Mouse (Mus musculus) layer of hippocampus, postnatal 10 days (tissue): Measurements from ENCODE around the gene Cped1. TPM values are rescaled to one million over a fixed set of nuclear protein-coding genes. Genes with fewer than 3 reads are reported as not detected.
"Not testable (repeated sequence)": the region's sequence is repeated elsewhere in the genome, so short reads cannot be mapped to it uniquely, and the experiment has no call there.

Source experiments
- DNase-seq, 2 experiments: peaks; one replicate each; pipeline ENCODE4 v3.0.0; 2021; ENCODE audit warnings: low spot score in 2 of 2
- total RNA-seq, 2 experiments: library from RNA; stranded (reverse); gene quantifications; 2 replicates each; pipeline ENCODE4 v1.2.3; 2021

Cped1 gene
- total RNA-seq, 2 experiments from 2014 or later, result 2.0 to 2.1 TPM

- DNase-seq, result no peak
Measured at GRCm38 (mm10) chr6:22074232-22075083, 88.7 kb downstream of the Cped1 start.

- DNase-seq, result no peak
Measured at GRCm38 (mm10) chr6:22078686-22079264, 93.1 kb downstream of the Cped1 start.

GRCm38 (mm10) chr6:22086056-22086455, 100.3 kb downstream of the Cped1 start:
- no peak for DNase-seq

- DNase-seq, result peak; percentile 59 to 67
Measured at GRCm38 (mm10) chr6:22088346-22089064, 102.8 kb downstream of the Cped1 start.

GRCm38 (mm10) chr6:22091773-22092172, 106.1 kb downstream of the Cped1 start:
- no peak for DNase-seq

GRCm38 (mm10) chr6:22093792-22094191, 108.1 kb downstream of the Cped1 start:
- DNase-seq, result no peak

GRCm38 (mm10) chr6:22097709-22098108, 112.0 kb downstream of the Cped1 start:
- DNase-seq, result peak; percentile 61 to 64

- no peak for DNase-seq
Measured at GRCm38 (mm10) chr6:22099832-22100231, 114.1 kb downstream of the Cped1 start.

GRCm38 (mm10) chr6:22101939-22102338, 116.2 kb downstream of the Cped1 start:
- no peak for DNase-seq

- DNase-seq, result no peak
Measured at GRCm38 (mm10) chr6:22102752-22103151, 117.0 kb downstream of the Cped1 start.

GRCm38 (mm10) chr6:22103713-22104112, 118.0 kb downstream of the Cped1 start:
- DNase-seq, result no peak

- DNase-seq, result no peak
Measured at GRCm38 (mm10) chr6:22104211-22104610, 118.5 kb downstream of the Cped1 start.

- DNase-seq, result no peak
Measured at GRCm38 (mm10) chr6:22114079-22114478, 128.4 kb downstream of the Cped1 start.

GRCm38 (mm10) chr6:22116679-22117078, 131.0 kb downstream of the Cped1 start:
- DNase-seq, result no peak

- DNase-seq, result peak; percentile 39 to 55
Measured at GRCm38 (mm10) chr6:22122080-22122479, 136.4 kb downstream of the Cped1 start.

- no peak for DNase-seq
Measured at GRCm38 (mm10) chr6:22122693-22123092, 137.0 kb downstream of the Cped1 start.

- no peak for DNase-seq
Measured at GRCm38 (mm10) chr6:22123332-22123731, 137.6 kb downstream of the Cped1 start.

GRCm38 (mm10) chr6:22124575-22125330, 139.0 kb downstream of the Cped1 start:
- not testable (repeated sequence) for DNase-seq

- no peak for DNase-seq
Measured at GRCm38 (mm10) chr6:22135038-22135631, 149.4 kb downstream of the Cped1 start.

- no peak for DNase-seq
Measured at GRCm38 (mm10) chr6:22136805-22137204, 151.1 kb downstream of the Cped1 start.

GRCm38 (mm10) chr6:22140786-22141185, 155.1 kb downstream of the Cped1 start:
- DNase-seq, result peak in 1 of 2 experiments; percentile 11
